Mouse (Mus musculus): Measurements from ENCODE around the gene Camk2n2. TPM values are rescaled to one million over a fixed set of nuclear protein-coding genes. Genes with fewer than 3 reads are reported as not detected.

Gene Camk2n2
- total RNA-seq, 1 experiment from 2014 or later: 15.8 TPM

- DNase-seq: peak; percentile 61
Measured at GRCm38 (mm10) chr16:20610501-20611356, 10.4 kb downstream of the Camk2n2 start.

GRCm38 (mm10) chr16:20604705-20605104 lies 16.4 kb downstream of the Camk2n2 start:
- DNase-seq: no peak

- no peak for DNase-seq
Measured at GRCm38 (mm10) chr16:20600511-20600910, 20.6 kb downstream of the Camk2n2 start.

GRCm38 (mm10) chr16:20596687-20597441 lies 24.2 kb downstream of the Camk2n2 start:
- DNase-seq: no peak

GRCm38 (mm10) chr16:20595737-20596136 lies 25.4 kb downstream of the Camk2n2 start:
- DNase-seq: no peak

GRCm38 (mm10) chr16:20595060-20595673 lies 25.9 kb downstream of the Camk2n2 start:
- DNase-seq: no peak

GRCm38 (mm10) chr16:20591076-20591705 lies 29.9 kb downstream of the Camk2n2 start:
- no peak for DNase-seq

GRCm38 (mm10) chr16:20590680-20591038 lies 30.4 kb downstream of the Camk2n2 start:
- no peak for DNase-seq

- DNase-seq: peak; percentile 36
Measured at GRCm38 (mm10) chr16:20589939-20590679, 31.0 kb downstream of the Camk2n2 start.

GRCm38 (mm10) chr16:20589366-20589938 lies 31.6 kb downstream of the Camk2n2 start, which contains the start of gene Vwa5b2:
TSS of gene Vwa5b2 (plus strand) at chr16:20589471.
- DNase-seq: no peak

Small RNAs within 50 kb of the gene (microRNA-seq; reads per million reads assigned to microRNA genes)
- gene Mir1224: 2.7 to 6.0 reads per million in 2 experiments

Other genes starting within 250 kb of the Camk2n2 start
- 73.8 and 89.1 TPM in 2 replicates for gene Abcc5, start 194.9 kb downstream of the Camk2n2 start, total RNA-seq (2021)
- gene Eif2b5, start 122.5 kb downstream of the Camk2n2 start, total RNA-seq (2021): 58.3 and 63.8 TPM in 2 replicates
- gene Dvl3, start 104.3 kb downstream of the Camk2n2 start, total RNA-seq (2021): 43.9 and 46.2 TPM in 2 replicates
- 291 and 310 TPM in 2 replicates for gene Ap2m1, start 85.8 kb downstream of the Camk2n2 start, total RNA-seq (2021)
- 87.3 and 101 TPM in 2 replicates for gene Abcf3, start 72.7 kb downstream of the Camk2n2 start, total RNA-seq (2021)
- 1.5 TPM in 1 of 2 replicates, not detected in the other for gene Vwa5b2, start 31.8 kb downstream of the Camk2n2 start, total RNA-seq (2021)
- 7.2 and 9.1 TPM in 2 replicates for gene Eef1akmt4, start 9.7 kb downstream of the Camk2n2 start, total RNA-seq (2021)
- not detected in 2 replicates for gene Gm49333, start 9.7 kb downstream of the Camk2n2 start, total RNA-seq (2021)
- 26.2 and 41.4 TPM in 2 replicates for gene Alg3, start 9.6 kb downstream of the Camk2n2 start, total RNA-seq (2021)
- 11.4 and 15.0 TPM in 2 replicates for gene Ece2, start 8.5 kb upstream of the Camk2n2 start, total RNA-seq (2021)
- 279 and 296 TPM in 2 replicates for gene Psmd2, start 30.4 kb upstream of the Camk2n2 start, total RNA-seq (2021)
- gene Eif4g1, start 47.0 kb upstream of the Camk2n2 start, total RNA-seq (2021): 337 and 368 TPM in 2 replicates
- 14.8 and 17.6 TPM in 2 replicates for gene Fam131a, start 72.0 kb upstream of the Camk2n2 start, total RNA-seq (2021)
- 49.8 and 56.3 TPM in 2 replicates for gene Polr2h, start 96.4 kb upstream of the Camk2n2 start, total RNA-seq (2021)
- gene Clcn2, start 96.5 kb upstream of the Camk2n2 start, total RNA-seq (2021): 45.9 and 74.4 TPM in 2 replicates
- gene Chrd, start 111.8 kb upstream of the Camk2n2 start, total RNA-seq (2021): 8.1 and 13.5 TPM in 2 replicates
- gene Thpo, start 113.2 kb upstream of the Camk2n2 start, total RNA-seq (2021): 1.6 and 3.2 TPM in 2 replicates

Data from adrenal gland, postnatal 25 days (tissue).